Mouse (Mus musculus): ENCODE measurements around the gene Tns2. TPM values are rescaled to one million over a fixed set of nuclear protein-coding genes. Genes with fewer than 3 reads are reported as not detected.

Tns2 gene
- total RNA-seq, 4 experiments from 2014 or later: 17.3 to 37.7 (median 32.0) TPM

Other genes starting within 250 kb of the Tns2 start
- not detected for gene Krt1, start 249.6 kb upstream of the Tns2 start, total RNA-seq (2022)
- not detected for gene Krt77, start 230.7 kb upstream of the Tns2 start, total RNA-seq (2022)
- not detected for gene Krt76, start 207.5 kb upstream of the Tns2 start, total RNA-seq (2022)
- gene Krt4, start 175.7 kb upstream of the Tns2 start, total RNA-seq (2022): not detected
- gene Krt79, start 160.1 kb upstream of the Tns2 start, total RNA-seq (2022): not detected
- not detected for gene Krt78, start 146.1 kb upstream of the Tns2 start, total RNA-seq (2022)
- under 1 TPM in 1 of 4 experiments, not detected in 3; 0.32 TPM for gene Krt8, start 95.9 kb upstream of the Tns2 start, total RNA-seq (2022)
- gene Krt18, start 72.2 kb upstream of the Tns2 start, total RNA-seq (2022): 1 to 10 TPM in 1 of 4 experiments, under 1 TPM in 3; 0.29 to 2.0 (median 0.42) TPM
- gene Eif4b, start 26.6 kb upstream of the Tns2 start, total RNA-seq (2022): 100 to 1,000 TPM; 227 to 269 (median 241) TPM
- 1 to 10 TPM; 6.8 to 8.7 (median 7.3) TPM for gene Spryd3, start 35.8 kb downstream of the Tns2 start, total RNA-seq (2022)
- gene Igfbp6, start 43.9 kb downstream of the Tns2 start, total RNA-seq (2022): 10 to 100 TPM; 14.2 to 49.0 (median 27.1) TPM
- under 1 TPM in 2 of 4 experiments, not detected in 2; 0.10 to 0.21 TPM for gene Soat2, start 50.1 kb downstream of the Tns2 start, total RNA-seq (2022)
- 10 to 100 TPM; 25.6 to 28.1 (median 26.8) TPM for gene Zfp740, start 102.8 kb downstream of the Tns2 start, total RNA-seq (2022)
- gene Csad, start 104.3 kb downstream of the Tns2 start, total RNA-seq (2022): 1 to 10 TPM; 5.6 to 8.5 (median 7.6) TPM
- 1 to 10 TPM in 2 of 4 experiments, under 1 TPM in 2; 0.34 to 1.8 (median 1.0) TPM for gene Itgb7, start 131.5 kb downstream of the Tns2 start, total RNA-seq (2022)
- 1 to 10 TPM; 4.4 to 9.8 (median 8.4) TPM for gene Rarg, start 157.1 kb downstream of the Tns2 start, total RNA-seq (2022)
- gene Gm9918, start 170.2 kb downstream of the Tns2 start, total RNA-seq (2022): not detected
- 10 to 100 TPM; 14.9 to 17.3 (median 15.7) TPM for gene Mfsd5, start 179.0 kb downstream of the Tns2 start, total RNA-seq (2022)
- gene Espl1, start 195.9 kb downstream of the Tns2 start, total RNA-seq (2022): under 1 TPM in 3 of 4 experiments, not detected in 1; 0.07 to 0.58 (median 0.21) TPM
- gene Pfdn5, start 225.7 kb downstream of the Tns2 start, total RNA-seq (2022): 100 to 1,000 TPM; 260 to 281 (median 273) TPM
- 10 to 100 TPM; 17.5 to 21.6 (median 18.9) TPM for gene Myg1, start 231.3 kb downstream of the Tns2 start, total RNA-seq (2022)